In genomic region chr17:31657141-31657983, GRCm38 (mm10) we compare ENCODE assay signal across 9 mouse cellular contexts. TPM values are rescaled to one million over a fixed set of nuclear protein-coding genes. Genes with fewer than 3 reads are reported as not detected.
DNase-seq lines count a peak whose midpoint lies in the region; ATAC-seq lines count a peak whose summit lies in the region.
"Had no signal": no experiment of that assay in that cellular context is flagged by ENCODE, and none has a peak within 500 bp of the region (broad histone marks: within the 10 kb centered on the region; RNA-seq: fewer than 3 reads in every experiment).

No protein-coding gene starts in this region.

- no peaks in the 10 kb centered on the region for H3K9me3 ChIP-seq in neural tube, embryonic 11.5 days (ENCODE audit: control insufficient read depth, low read length)
- H3K9me3 ChIP-seq in forebrain, embryonic 10.5 days = no peaks in the 10 kb centered on the region
- no peaks in the 10 kb centered on the region for H3K9me3 ChIP-seq in limb, embryonic 15.5 days

- no peak overlapping the region for H3K27ac ChIP-seq in neural tube, embryonic 11.5 days (ENCODE audit: low read depth, low read length)
- H3K27ac ChIP-seq in forebrain, embryonic 10.5 days = peak overlapping the region; percentile 96
- no peak overlapping the region for H3K27ac ChIP-seq in limb, embryonic 15.5 days

- peak overlapping the region; percentile 100 for H3K4me3 ChIP-seq in neural tube, embryonic 11.5 days (ENCODE audit: low read depth, low read length)
- peak overlapping the region; percentile 75 for H3K4me3 ChIP-seq in forebrain, embryonic 10.5 days
- H3K4me3 ChIP-seq in limb, embryonic 15.5 days = peak overlapping the region; percentile 92

- WGBS in neural tube, embryonic 11.5 days = 59% methylated on average over 12 of the region's 12 CpGs
- 57% methylated on average over 12 of the region's 12 CpGs for WGBS in forebrain, embryonic 10.5 days
- WGBS in limb, embryonic 15.5 days = 43% methylated on average over 12 of the region's 12 CpGs

- peaks cover 15% of the 10 kb centered on the region for H3K36me3 ChIP-seq in neural tube, embryonic 11.5 days (ENCODE audit: control insufficient read depth, insufficient read depth, low read length)
- H3K36me3 ChIP-seq in forebrain, embryonic 10.5 days (replicated peaks) = peaks cover 50% of the 10 kb centered on the region
- peaks cover 36% of the 10 kb centered on the region for H3K36me3 ChIP-seq in limb, embryonic 15.5 days

- no peak for ATAC-seq in neural tube, embryonic 11.5 days (ENCODE audit: insufficient read depth, low FRiP score, low TSS enrichment)
- no peak for ATAC-seq in limb, embryonic 15.5 days (ENCODE audit: insufficient number of reproducible peaks, low FRiP score, low TSS enrichment, low read depth)

- H3K4me1 ChIP-seq in neural tube, embryonic 11.5 days (ENCODE audit: control insufficient read depth, insufficient read depth, low read length) = peaks cover 12% of the 10 kb centered on the region
- peaks cover 21% of the 10 kb centered on the region for H3K4me1 ChIP-seq in forebrain, embryonic 10.5 days
- peaks cover 24% of the 10 kb centered on the region for H3K4me1 ChIP-seq in limb, embryonic 15.5 days

- peak overlapping the region; percentile 65 for H3K4me2 ChIP-seq in neural tube, embryonic 11.5 days (ENCODE audit: low read depth)
- H3K4me2 ChIP-seq in limb, embryonic 15.5 days = peak overlapping the region; percentile 67

- H3K9ac ChIP-seq in neural tube, embryonic 11.5 days (ENCODE audit: low read length) = peak overlapping the region; percentile 97
- H3K9ac ChIP-seq in limb, embryonic 15.5 days = peak overlapping the region; percentile 96

- no peaks in the 10 kb centered on the region for H3K27me3 ChIP-seq in neural tube, embryonic 11.5 days (ENCODE audit: control insufficient read depth, insufficient read depth, low read length)
- H3K27me3 ChIP-seq in forebrain, embryonic 10.5 days (ENCODE audit: poor library complexity, severe bottlenecking) = no peaks in the 10 kb centered on the region
- no peaks in the 10 kb centered on the region for H3K27me3 ChIP-seq in limb, embryonic 15.5 days

- no peak for DNase-seq in neural tube, embryonic 11.5 days (ENCODE audit: low spot score)
- no peak for DNase-seq in neural tube, embryonic 10.5 days (ENCODE audit: extremely low spot score, low spot score)
- no peak for DNase-seq in forebrain, embryonic 10.5 days (ENCODE audit: extremely low spot score, low spot score)
- DNase-seq in yolk sac, embryonic 10.5 days (ENCODE audit: low spot score) = peak; percentile 29
- DNase-seq in thymus, adult 18-20 months = no peak
- DNase-seq in gastrocnemius, adult 8-10 months (ENCODE audit: low spot score in 2 of 2) = no peak
- DNase-seq: cerebellum, adult 18-20 months; right cerebral cortex, postnatal 25 days had no signal

RNA-seq across cellular contexts. Expression of gene U2af1, which starts 1.3 kb away (rescaled TPM):
- 196 and 205 TPM in 2 replicates for polyA plus RNA-seq in neural tube, embryonic 11.5 days (2014; fragmentation: Nextera tagmentation; extraction: Ambion mirVana)
- polyA plus RNA-seq in forebrain, embryonic 10.5 days (2016; fragmentation: Nextera tagmentation; extraction: Ambion mirVana) = 529 and 553 TPM in 2 replicates
- 283 and 297 TPM in 2 replicates for polyA plus RNA-seq in limb, embryonic 15.5 days (2015; fragmentation: Nextera tagmentation; extraction: Ambion mirVana)
- 10 to 100 TPM; 52.9 to 72.0 (median 65.9) TPM for total RNA-seq in gastrocnemius, adult 8-10 months (2022)

RNA-seq across cellular contexts. Expression of gene Cryaa, which starts 20.2 kb away (rescaled TPM):
- polyA plus RNA-seq in neural tube, embryonic 11.5 days (2014; fragmentation: Nextera tagmentation; extraction: Ambion mirVana) = not detected in 2 replicates
- 0.16 TPM in 1 of 2 replicates, not detected in the other for polyA plus RNA-seq in forebrain, embryonic 10.5 days (2016; fragmentation: Nextera tagmentation; extraction: Ambion mirVana)
- 0.77 and 1.1 TPM in 2 replicates for polyA plus RNA-seq in limb, embryonic 15.5 days (2015; fragmentation: Nextera tagmentation; extraction: Ambion mirVana)
- total RNA-seq in gastrocnemius, adult 8-10 months (2022) = not detected

RNA-seq across cellular contexts. Expression of gene Cbs, which starts 20.3 kb away (rescaled TPM):
- polyA plus RNA-seq in neural tube, embryonic 11.5 days (2014; fragmentation: Nextera tagmentation; extraction: Ambion mirVana) = 1.3 and 2.4 TPM in 2 replicates
- polyA plus RNA-seq in forebrain, embryonic 10.5 days (2016; fragmentation: Nextera tagmentation; extraction: Ambion mirVana) = 2.1 and 2.3 TPM in 2 replicates
- polyA plus RNA-seq in limb, embryonic 15.5 days (2015; fragmentation: Nextera tagmentation; extraction: Ambion mirVana) = 6.2 and 7.5 TPM in 2 replicates
- 1 to 10 TPM in 1 of 4 experiments, under 1 TPM in 3; 0.31 to 1.4 (median 0.76) TPM for total RNA-seq in gastrocnemius, adult 8-10 months (2022)
